Mouse (Mus musculus) kidney, postnatal 0 days (tissue): Measurements from ENCODE around the gene Chpf2. TPM values are rescaled to one million over a fixed set of nuclear protein-coding genes. Genes with fewer than 3 reads are reported as not detected.

Experiments
- ATAC-seq: fragments of 200-750 bp; cut with Nextera tagmentation; replicated peaks from 2 replicates; pipeline ENCODE4 v1.8.0; 2017; ENCODE audit warnings: low read depth, moderate number of reproducible peaks, moderate TSS enrichment, moderate library complexity; ENCODE audit not compliant: low FRiP score
- DNase-seq: peaks from one replicate; pipeline ENCODE4 v3.0.0-alpha.2; 2016; ENCODE audit warnings: low spot score
- H3K27ac ChIP-seq: fragments of 300-500 bp; sonication (generic); 2 replicates; pipeline ENCODE4 v1.5.1; 2014; ENCODE audit warnings: mild to moderate bottlenecking
- H3K27me3 ChIP-seq: fragments of 300-500 bp; sonication (generic); 2 replicates; pipeline ENCODE4 v1.6.1; 2014; ENCODE audit warnings: low read length, mixed read lengths; ENCODE audit not compliant: insufficient read depth
- H3K36me3 ChIP-seq: fragments of 300-500 bp; sonication (generic); 2 replicates; pipeline ENCODE4 v1.6.1; 2014; ENCODE audit warnings: low read length, mixed read lengths; ENCODE audit not compliant: insufficient read depth
- H3K4me1 ChIP-seq: fragments of 300-500 bp; sonication (generic); replicated peaks from 2 replicates; pipeline ENCODE4 v1.6.1; 2014; ENCODE audit warnings: antibody characterized with exemption, low read length, mixed read lengths; ENCODE audit not compliant: insufficient read depth
- H3K4me2 ChIP-seq: fragments of 300-500 bp; sonication (generic); 2 replicates; pipeline ENCODE4 v1.6.1; 2014; ENCODE audit warnings: mild to moderate bottlenecking, low read length, moderate library complexity, mixed read lengths
- H3K4me3 ChIP-seq: fragments of 300-500 bp; sonication (generic); replicated peaks from 2 replicates; pipeline ENCODE4 v1.5.1; 2014; ENCODE audit warnings: low read depth, low read length
- H3K9ac ChIP-seq: fragments of 300-500 bp; sonication (generic); 2 replicates; pipeline ENCODE4 v1.6.1; 2014; ENCODE audit warnings: low read depth, low read length
- H3K9me3 ChIP-seq: fragments of 300-500 bp; sonication (generic); replicated peaks from 2 replicates; pipeline ENCODE4 v1.6.1; 2016; ENCODE audit warnings: low read length, inconsistent platforms, mixed read lengths
- CTCF ChIP-seq: IDR thresholded peaks from 2 replicates; pipeline ENCODE4 v1.5.1; 2016; ENCODE audit warnings: antibody characterized with exemption, low read depth, mild to moderate bottlenecking, moderate library complexity
- WGBS: fragments of 180-500 bp; shearing (Covaris S2); extraction: QIAGEN DNeasy Blood & Tissue Kit; methylation state at CpG from one replicate; pipeline ENCODE4 v1.1.7; 2014; 5-methylcytosine and 5-hydroxymethylcytosine counted together
- polyA plus RNA-seq: library from polyadenylated mRNA; unstranded; fragments of >200 nt; fragmentation: Nextera tagmentation; extraction: Ambion mirVana; gene quantifications from 2 replicates; pipeline ENCODE4 v1.2.1, GENCODE M21; 2015

Chpf2 gene
- polyA plus RNA-seq, 1 experiment from 2014 or later: 26.0 TPM

DNA sequence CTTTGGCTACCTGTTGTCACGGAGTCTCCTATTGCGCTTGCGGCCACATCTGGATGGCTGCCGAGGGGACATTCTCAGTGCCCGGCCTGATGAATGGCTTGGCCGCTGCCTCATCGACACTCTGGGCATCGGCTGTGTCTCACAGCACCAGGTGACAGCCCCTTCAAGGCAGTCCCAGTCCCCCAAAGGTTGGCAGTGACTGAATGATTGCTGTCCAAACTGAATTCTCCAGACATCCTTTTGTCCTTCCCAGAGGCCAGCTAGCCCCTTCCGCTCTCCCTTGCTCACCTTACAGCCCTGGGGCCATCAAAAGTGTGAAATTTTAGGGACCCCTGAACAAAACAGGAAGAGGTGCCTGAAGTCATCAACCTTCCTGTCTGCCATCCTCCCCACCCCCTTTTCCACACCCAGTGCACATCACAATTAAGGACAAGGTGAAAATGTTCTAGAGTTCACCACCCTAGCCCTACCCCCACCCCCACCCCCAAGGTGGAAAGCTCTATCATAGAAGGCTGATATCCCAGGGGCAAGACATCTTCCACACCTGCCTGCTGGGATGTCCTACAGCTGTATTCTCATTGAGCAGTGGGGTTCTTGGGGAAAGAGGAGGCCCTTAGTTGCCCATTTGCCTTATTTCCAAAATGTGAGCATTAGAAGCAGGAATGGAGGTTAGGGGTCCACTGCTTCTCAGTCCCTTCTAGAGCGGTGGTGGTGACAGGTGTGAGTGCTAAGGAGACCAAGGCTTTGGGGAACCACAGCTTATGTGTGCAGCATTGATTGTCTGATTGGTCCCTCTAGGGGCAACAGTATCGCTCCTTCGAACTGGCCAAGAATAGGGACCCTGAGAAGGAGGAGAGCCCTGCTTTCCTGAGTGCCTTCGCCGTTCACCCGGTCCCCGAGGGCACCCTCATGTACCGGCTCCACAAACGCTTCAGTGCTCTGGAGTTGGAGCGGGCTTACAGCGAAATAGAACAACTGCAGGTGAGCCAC is 3.3 kb downstream of the Chpf2 start:
- DNase-seq (no peak), ATAC-seq (no peak)
- WGBS: 91% methylated on average over 20 of the region's 20 CpGs
- Histone ChIP-seq H3K9ac (no peak overlapping the region), H3K27ac (no peak overlapping the region), H3K36me3 (peaks cover 26% of the 10 kb centered on the region), H3K4me2 (no peak overlapping the region), H3K4me3 (no peak overlapping the region), H3K27me3 (no peaks in the 10 kb centered on the region), H3K4me1 (peaks cover 15% of the 10 kb centered on the region), H3K9me3 (no peaks in the 10 kb centered on the region)
- no peak for TF ChIP-seq CTCF

GRCm38 (mm10) chr5:24591268-24591721 is 4.8 kb downstream of the Chpf2 start:
- peak overlapping the region; percentile 49; the same call in 1 of the 2 replicates for H3K9ac ChIP-seq
- WGBS: 40% methylated on average over 23 of the region's 23 CpGs
- H3K27ac ChIP-seq: peak overlapping the region; percentile 62
- no peaks in the 10 kb centered on the region for H3K27me3 ChIP-seq
- H3K4me1 ChIP-seq: peaks cover 11% of the 10 kb centered on the region
- H3K36me3 ChIP-seq: peaks cover 33% of the 10 kb centered on the region
- peak overlapping the region; percentile 37 for H3K4me2 ChIP-seq
- H3K9me3 ChIP-seq: no peaks in the 10 kb centered on the region
- no peak overlapping the region for H3K4me3 ChIP-seq
- no peak for ATAC-seq
- DNase-seq: no peak
- 0 out of 2 replicates have a peak, but pooled peaks have one; percentile 16 for TF ChIP-seq CTCF

- Histone ChIP-seq H3K27me3 (no peaks in the 10 kb centered on the region), H3K27ac (peak overlapping the region; percentile 62), H3K4me3 (no peak overlapping the region), H3K9ac (no peak overlapping the region), H3K4me1 (peaks cover 11% of the 10 kb centered on the region), H3K36me3 (peaks cover 33% of the 10 kb centered on the region), H3K4me2 (peak overlapping the region; percentile 37), H3K9me3 (no peaks in the 10 kb centered on the region)
- WGBS: 55% methylated on average over 24 of the region's 24 CpGs
- DNase-seq: no peak
- no peak for TF ChIP-seq CTCF
- ATAC-seq: 0 out of 2 replicates have a peak, but pooled peaks have one; percentile 6
These were observed 5.4 kb downstream of the Chpf2 start for GRCm38 (mm10) chr5:24591796-24592470.

- Histone ChIP-seq H3K36me3 (peaks cover 33% of the 10 kb centered on the region), H3K4me1 (peaks cover 5% of the 10 kb centered on the region), H3K27ac (no peak overlapping the region), H3K4me2 (peak overlapping the region; percentile 37), H3K9me3 (no peaks in the 10 kb centered on the region), H3K27me3 (no peaks in the 10 kb centered on the region), H3K9ac (no peak overlapping the region), H3K4me3 (no peak overlapping the region)
- no peak for DNase-seq
- ATAC-seq: no peak
- no peak for TF ChIP-seq CTCF
- 66% methylated on average over 21 of the region's 21 CpGs for WGBS
These were observed 6.1 kb downstream of the Chpf2 start for GRCm38 (mm10) chr5:24592471-24593160.

DNA sequence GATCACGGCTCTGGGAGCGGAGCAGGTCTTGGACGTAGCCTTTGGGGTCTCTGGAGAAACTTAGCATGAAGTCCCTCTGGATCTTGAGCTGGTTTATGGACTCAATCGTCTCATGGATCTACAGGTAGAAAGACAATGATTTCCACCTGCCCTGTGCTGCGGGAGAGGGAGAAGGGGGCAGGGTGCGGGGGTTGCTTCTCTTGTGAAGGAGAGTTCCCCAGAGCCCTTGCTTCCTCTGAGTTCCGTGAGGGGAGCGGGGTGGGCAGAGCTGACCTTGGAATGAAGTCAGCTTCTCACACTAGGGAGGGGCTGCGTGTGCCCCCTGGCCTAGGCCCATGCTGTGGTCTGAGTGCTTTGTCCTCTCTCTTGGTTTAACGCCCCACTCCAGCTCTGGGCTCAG is 6.7 kb downstream of the Chpf2 start:
- 84% methylated on average over 10 of the region's 10 CpGs for WGBS
- H3K4me3 ChIP-seq: no peak overlapping the region
- TF ChIP-seq CTCF: no peak
- DNase-seq (no peak), ATAC-seq (no peak)
- H3K9ac ChIP-seq: no peak overlapping the region
- no peak overlapping the region for H3K4me2 ChIP-seq
- H3K4me1 ChIP-seq: peaks cover 5% of the 10 kb centered on the region
- H3K27ac ChIP-seq: no peak overlapping the region
- H3K9me3 ChIP-seq: no peaks in the 10 kb centered on the region
- no peaks in the 10 kb centered on the region for H3K27me3 ChIP-seq
- peaks cover 33% of the 10 kb centered on the region for H3K36me3 ChIP-seq

DNA sequence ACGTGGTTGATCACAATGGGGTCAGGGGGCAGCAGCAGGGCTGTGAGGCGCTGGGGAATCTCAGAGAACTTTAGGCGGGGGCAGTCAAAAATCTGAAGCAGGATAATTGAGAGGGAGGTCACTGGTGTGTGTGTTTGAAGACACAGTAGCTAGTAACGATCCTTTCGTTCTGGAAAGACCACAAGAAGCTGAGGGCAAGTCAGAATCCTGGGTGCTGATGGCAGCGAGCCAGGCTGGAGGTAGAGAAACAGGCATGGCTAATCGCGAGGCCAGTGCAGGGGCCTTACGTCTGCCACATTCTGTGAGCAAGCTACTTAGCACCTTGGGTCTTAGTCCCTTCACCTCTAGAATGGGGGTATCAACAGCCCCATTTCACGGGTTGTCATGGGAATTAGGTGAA is 7.4 kb downstream of the Chpf2 start:
- Histone ChIP-seq H3K4me2 (no peak overlapping the region), H3K9ac (no peak overlapping the region), H3K4me3 (no peak overlapping the region), H3K27ac (no peak overlapping the region), H3K27me3 (peaks cover 2% of the 10 kb centered on the region; the same call in 1 of the 2 replicates), H3K36me3 (peaks cover 30% of the 10 kb centered on the region), H3K9me3 (no peaks in the 10 kb centered on the region), H3K4me1 (peaks cover 12% of the 10 kb centered on the region)
- no peak for TF ChIP-seq CTCF
- no peak for ATAC-seq
- no peak for DNase-seq
- WGBS: 76% methylated on average over 10 of the region's 10 CpGs
